Mouse (Mus musculus) urinary bladder, postnatal 14 days (tissue): ENCODE measurements around the gene Elavl2.

ENCODE experiments used
- DNase-seq: peaks from one replicate; pipeline ENCODE4 v3.0.0; 2021; ENCODE audit warnings: low spot score

The Elavl2 gene

GRCm38 (mm10) chr4:91400423-91400822 lies at the start of gene Elavl2:
Elavl2 (minus strand) TSS chr4:91400785.
- no peak for DNase-seq

GRCm38 (mm10) chr4:91447887-91448286 lies 47.3 kb upstream of the Elavl2 start:
- no peak for DNase-seq

GRCm38 (mm10) chr4:91415582-91415981 lies 15.0 kb upstream of the Elavl2 start:
- no peak for DNase-seq

DNA sequence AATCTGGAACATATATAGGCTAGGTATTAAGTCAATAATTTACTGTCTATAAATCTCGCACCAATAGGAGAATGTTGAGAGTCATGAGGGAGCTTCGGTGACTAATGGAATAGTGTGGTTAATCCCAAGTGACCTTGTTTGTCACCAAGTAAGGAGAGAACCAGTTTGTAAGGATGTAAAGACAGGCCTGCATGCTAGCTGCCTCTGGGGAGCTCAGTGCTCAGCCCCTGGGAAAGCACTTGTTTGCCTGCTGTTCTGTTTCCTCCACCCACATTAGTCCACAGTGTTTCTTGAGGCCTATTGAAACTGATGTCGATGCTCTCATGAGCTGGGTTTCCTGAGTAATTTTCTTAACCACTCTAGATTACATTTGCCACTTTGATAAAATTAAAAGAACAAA lies 4.5 kb upstream of the Elavl2 start:
- no peak for DNase-seq

DNA sequence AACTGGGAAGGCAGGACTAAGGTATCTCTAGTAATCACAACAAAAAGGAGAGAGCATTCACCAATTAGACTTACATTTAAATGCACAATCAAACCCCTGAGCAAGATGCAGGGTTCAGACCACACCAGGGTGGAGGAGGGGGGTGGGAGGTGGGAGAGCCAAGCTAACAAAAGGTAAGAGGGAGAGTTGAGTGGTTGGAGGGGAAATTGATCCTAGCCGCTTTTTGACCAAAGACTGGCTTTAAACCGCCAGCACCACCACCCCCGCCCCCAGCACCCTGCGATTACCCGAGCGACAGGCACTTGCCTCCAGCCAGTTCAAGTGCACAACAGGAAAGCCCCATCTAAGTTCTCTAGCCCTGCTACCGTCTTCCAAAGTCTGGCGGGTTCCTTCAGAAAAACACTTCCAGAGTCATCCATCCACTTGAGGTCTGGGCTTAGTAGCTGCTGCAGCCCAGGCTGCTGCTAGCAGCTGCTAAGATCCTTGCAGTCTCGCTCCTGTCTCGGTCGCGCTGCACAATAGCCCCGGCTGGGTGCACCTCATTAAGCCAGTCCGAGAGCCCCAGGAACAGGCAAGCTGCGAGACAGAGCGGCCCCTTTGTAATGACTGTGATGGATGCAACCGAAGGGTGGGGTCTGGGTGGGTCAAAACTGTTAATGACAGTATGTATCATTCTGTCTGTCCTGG lies 932 bp downstream of the Elavl2 start:
- DNase-seq, result no peak

GRCm38 (mm10) chr4:91391987-91392598 lies 8.5 kb downstream of the Elavl2 start:
- DNase-seq, result no peak

DNA sequence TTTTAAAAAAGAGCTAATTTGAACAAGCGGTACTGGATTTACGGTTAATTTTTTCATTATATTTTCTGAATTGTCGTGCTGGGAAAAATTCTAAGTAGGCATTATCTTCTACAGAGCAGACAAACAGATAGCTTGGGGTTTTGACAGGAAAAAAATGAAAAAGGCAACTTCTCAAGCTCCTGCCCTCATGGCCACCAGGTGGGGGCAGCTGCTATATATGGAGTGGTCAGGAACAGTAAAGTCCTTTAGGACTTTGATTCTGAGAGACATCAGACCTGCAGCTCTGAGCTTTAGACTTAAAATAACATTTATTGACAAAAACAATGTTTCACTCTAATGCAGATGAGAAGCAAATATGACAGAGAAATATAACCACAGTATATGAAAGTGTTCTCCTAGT lies 12.9 kb downstream of the Elavl2 start:
- DNase-seq, result no peak

- no peak for DNase-seq
Measured at GRCm38 (mm10) chr4:91381201-91381627, 19.4 kb downstream of the Elavl2 start.

GRCm38 (mm10) chr4:91380341-91381117 lies 20.1 kb downstream of the Elavl2 start:
- no peak for DNase-seq

DNA sequence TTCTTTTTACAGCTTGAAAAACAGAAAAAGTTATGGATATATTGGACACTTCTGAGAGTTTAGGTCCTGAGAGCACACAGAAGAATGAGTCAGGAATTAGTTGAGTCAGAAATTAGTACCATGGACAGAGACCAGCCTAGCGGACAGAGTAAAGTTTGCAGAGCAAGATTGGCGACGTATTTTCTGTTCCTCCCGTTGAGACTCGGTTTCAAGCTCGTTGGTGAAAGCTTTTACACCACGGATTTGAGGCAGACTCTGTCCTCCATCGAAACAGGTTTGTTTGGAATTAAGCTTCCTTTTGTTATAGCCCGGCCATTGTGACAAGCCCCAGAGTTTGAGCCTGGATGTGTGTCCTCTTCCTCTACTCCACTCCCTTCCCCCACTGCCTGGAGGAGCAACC lies 21.0 kb downstream of the Elavl2 start:
- no peak for DNase-seq

DNA sequence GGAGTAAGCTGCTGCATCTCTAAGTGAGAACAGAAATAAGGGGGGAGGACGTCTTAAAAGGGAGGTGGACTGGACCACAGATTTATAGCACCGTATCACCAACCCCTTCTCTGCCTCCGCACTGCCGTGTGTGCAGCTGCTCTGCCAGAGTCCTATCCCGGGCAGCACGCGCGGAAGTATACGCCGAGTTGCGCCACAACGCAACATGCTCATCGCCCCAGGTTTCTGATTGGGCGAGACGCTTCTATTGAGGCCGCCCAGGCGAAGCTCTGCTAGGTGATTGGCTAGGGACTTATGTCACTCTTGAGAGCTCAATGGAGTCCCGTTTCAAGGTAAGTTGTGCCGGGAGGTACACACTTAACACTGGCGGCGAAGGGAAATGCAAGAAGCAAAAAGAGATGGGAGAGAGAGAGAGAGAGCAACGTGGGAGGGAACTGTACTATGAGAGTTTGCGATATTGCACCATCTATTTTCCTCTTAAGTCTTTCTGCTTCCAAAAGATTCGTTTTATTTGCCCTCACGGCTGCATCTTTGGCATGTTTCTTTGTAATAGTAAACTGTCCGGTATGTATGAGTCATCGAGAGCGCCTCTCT lies 24.2 kb downstream of the Elavl2 start:
- peak; percentile 89 for DNase-seq

GRCm38 (mm10) chr4:91375372-91375687 lies 25.3 kb downstream of the Elavl2 start:
- no peak for DNase-seq

DNA sequence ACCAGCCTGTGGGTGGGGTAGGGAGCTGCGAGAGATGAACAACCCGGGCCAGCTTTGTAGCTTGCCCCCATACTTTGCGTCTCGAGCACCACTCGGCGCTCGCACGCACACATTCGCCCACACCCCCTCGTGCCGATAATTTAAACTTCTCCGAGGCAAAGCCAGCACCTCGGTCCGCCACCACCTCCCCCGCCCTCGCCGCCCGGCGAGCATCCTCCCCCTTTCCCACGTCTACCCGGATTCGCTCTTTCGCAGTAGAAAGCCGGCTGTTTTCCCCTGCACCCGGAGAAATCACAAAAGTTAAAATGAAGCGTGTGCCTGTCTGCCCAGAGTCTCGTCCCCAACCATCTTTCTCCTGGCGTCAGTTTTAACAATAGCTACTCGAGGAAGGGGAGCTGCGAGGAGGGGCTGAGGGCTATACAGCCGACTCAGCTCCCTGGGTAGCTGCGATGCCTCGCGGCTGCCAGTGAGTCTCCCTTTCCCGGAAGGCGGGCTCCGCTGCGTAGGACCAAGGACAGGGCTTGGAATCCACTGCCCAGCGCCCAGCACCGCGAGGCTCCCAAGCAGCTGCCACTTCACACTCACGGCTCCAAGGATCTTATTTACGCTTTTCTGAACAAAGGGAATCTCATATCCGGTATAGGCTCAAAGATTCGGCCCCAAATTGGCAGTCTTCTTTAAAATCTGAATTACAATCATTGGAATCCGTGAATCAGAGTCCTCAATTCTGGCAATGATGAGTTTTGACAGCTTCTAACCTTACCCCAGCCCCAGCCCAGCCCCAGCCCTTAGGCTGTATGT lies 25.8 kb downstream of the Elavl2 start:
- DNase-seq, result peak; percentile 8

DNA sequence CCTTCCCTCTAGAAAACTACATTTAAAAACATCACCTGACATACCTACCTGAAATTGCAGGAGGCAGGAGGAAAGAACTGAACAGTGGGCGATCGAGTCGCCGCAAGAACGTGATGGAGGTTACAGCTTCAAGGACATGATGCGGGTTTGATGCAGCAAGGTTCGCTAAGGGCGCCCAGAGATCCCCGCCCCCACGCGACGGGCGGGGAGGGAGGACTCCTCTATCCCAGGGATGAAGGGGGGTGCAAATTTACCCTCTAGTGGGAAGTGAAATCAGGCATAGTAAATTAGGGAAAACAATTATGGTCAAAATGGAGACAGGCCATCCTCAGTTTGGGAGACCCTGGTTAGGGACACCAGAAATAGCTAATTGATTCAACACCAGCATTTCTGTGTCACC lies 27.7 kb downstream of the Elavl2 start:
- no peak for DNase-seq

DNA sequence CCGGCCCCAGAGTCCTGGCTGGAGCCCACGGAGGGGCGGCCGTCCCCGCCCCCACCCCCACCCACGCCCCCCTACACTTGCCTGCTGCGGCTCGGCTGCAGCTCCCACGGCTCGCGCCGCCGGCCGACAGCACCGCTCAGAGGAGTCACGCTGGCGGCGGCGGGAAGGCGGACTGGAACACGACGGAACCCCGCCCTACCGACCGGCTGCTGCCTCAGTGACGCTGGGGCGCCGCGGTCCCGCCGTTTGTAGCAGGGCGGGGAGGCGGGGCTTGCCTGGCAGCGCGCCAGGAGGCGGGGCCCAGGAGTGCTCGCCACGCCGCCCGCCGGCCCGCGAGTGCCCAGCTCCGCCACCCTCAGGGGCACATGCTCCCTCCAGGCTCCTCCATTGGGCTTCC lies 28.8 kb downstream of the Elavl2 start:
- DNase-seq, result peak; percentile 54

- no peak for DNase-seq
Measured at GRCm38 (mm10) chr4:91371131-91371818, 29.3 kb downstream of the Elavl2 start.

DNA sequence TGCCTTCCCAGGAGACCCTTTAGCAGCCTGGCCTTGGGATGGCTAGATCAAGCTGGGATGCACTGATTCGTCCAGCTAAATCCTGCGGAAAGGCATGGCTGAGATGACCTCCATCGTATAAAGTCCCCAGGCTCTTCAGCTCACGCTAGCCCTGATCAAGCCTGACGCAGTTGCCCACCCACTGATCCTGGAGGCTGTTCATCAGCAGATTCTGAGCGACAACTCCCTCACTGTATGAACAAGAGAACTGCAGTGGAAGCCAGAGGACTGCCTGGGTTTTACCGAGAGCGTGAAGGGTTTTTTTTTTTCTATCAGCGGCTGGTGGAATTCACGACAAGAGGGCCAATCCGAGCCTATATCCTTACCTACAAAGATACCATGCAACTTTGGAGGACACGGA lies 35.3 kb downstream of the Elavl2 start:
- DNase-seq, result no peak

DNA sequence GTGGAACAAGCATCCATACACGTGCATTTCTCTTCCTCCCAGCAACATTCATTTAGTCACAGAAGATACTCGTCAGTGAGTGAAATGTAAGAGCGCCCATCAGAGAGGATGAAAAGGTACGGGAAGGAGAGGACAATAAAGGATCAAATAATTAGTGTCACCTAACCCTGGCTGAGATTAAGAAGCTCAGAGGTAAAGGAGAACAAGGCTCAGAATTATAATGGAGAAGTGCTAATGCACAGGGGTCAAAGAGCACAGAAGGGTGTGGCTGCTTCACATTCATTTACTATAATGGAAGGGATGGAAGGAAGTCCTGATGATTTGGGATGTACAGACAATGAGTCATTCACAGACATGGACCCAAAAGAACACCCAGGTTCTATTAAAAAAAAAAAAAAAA lies 36.6 kb downstream of the Elavl2 start:
- DNase-seq, result no peak

DNA sequence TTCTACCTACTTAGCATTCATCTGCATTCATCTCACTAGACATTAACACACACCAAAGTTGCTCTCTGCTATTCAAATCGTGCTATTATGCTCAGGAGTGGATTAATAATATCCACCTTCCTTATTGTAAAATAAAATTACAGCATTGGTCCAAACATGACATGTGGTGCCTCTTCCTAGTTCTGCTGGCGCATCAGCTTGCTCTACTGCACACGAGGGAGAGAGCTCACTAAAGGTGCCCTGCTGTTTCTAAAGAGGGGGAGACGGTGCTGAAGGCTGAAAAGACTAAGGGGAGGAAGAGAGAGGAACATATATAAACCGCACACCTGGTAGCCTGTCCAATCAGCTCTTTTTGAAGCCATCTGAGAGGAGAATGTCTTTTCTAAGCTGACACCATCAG lies 38.1 kb downstream of the Elavl2 start:
- no peak for DNase-seq

DNA sequence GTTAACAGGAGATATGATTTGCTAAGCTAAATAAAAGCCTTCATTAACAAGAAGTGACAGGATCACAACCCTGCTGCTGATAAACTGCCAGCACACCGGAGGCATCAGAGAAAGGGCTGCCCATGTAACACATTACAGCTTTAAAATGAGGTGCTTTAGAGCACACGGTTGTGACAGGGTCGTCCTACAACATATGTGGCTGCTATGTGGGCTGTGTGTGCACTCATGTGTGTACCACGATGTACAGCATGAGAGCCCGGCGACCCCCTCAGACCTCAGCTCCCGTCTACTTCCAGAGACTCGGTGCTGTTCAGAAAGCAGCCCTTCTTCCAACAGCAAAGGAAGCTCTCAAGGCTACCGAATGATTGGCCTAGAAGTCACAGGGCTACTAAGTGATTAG lies 47.4 kb downstream of the Elavl2 start:
- DNase-seq, result no peak

DNA sequence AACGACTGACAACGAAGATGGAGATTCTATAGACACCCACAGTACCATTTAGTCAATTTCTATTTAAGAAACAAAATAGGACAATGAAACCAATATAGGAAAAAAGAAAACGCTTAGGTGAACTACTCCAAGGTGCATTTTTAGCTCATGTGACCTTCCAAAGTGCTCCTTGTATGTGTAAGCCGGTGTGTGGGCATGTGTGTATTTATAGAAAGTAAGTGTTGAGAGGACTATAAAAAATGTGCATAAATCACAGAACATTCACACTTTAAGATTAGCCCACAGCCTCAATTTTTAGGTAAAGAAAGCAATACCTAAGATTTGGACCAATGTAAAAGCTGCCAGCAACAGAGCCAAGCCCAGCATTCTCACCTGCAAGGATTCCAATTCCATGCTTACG lies 51.0 kb downstream of the Elavl2 start:
- DNase-seq, result no peak

DNA sequence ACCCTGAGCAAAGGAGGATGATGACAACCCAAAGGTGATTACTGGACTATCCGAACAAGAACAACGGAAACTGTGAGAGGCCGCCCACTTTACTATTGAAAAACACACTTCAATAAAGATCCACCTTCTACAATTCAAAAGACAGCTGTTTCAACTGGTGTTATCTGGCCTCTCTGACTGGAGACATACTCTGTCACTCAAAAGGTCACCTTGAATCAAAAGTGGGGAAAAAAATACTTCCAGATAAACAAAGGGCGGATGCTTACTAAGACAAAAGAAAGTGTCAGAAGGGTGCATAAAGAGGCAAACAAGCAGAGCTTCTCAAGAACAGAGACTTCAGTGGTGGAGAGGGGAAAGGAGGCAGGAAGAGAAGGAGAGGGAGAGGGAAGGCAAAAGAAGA lies 66.4 kb downstream of the Elavl2 start:
- no peak for DNase-seq
